Mouse (Mus musculus) myocyte (in vitro differentiated cells): Measurements from ENCODE around the gene Frem1.

ENCODE experiments used
- E2F4 ChIP-seq: IDR thresholded peaks from one replicate; pipeline ENCODE4 v1.6.1; 2011; ENCODE audit warnings: mild to moderate bottlenecking, control low read depth, moderate library complexity; ENCODE audit not compliant: insufficient read depth
- MAX ChIP-seq: IDR thresholded peaks from one replicate; pipeline ENCODE4 v1.6.1; 2011; ENCODE audit warnings: low read depth, mild to moderate bottlenecking, control low read depth
- MYOD1 ChIP-seq, 3 experiments: IDR thresholded peaks; one replicate each; pipeline ENCODE4 v1.6.1; 2011; ENCODE audit warnings: control low read depth in 2 of 3, low read depth in 2 of 3, mild to moderate bottlenecking in 2 of 3, moderate library complexity in 1 of 3; ENCODE audit not compliant: insufficient read length in 2 of 3, control insufficient read depth in 1 of 3
- MYOG ChIP-seq, 3 experiments: IDR thresholded peaks; one replicate each; pipeline ENCODE4 v1.6.1; 2011; ENCODE audit warnings: control low read depth in 2 of 3, low read depth in 2 of 3, mild to moderate bottlenecking in 2 of 3; ENCODE audit not compliant: insufficient read length in 2 of 3, control insufficient read depth in 1 of 3, insufficient read depth in 1 of 3
- POLR2A ChIP-seq: IDR thresholded peaks from one replicate; pipeline ENCODE4 v1.6.1; 2011; ENCODE audit warnings: low read depth, mild to moderate bottlenecking, control low read depth, moderate library complexity; ENCODE audit not compliant: insufficient read length
- POLR2AphosphoS2 ChIP-seq: IDR thresholded peaks from one replicate; pipeline ENCODE4 v1.6.1; 2011; ENCODE audit warnings: low read depth, control low read depth; ENCODE audit not compliant: insufficient read length
- TCF12 ChIP-seq: IDR thresholded peaks from one replicate; pipeline ENCODE4 v1.6.1; 2011; ENCODE audit warnings: mild to moderate bottlenecking, control low read depth; ENCODE audit not compliant: poor library complexity, insufficient read depth, severe bottlenecking
- USF1 ChIP-seq: IDR thresholded peaks from one replicate; pipeline ENCODE4 v1.6.1; 2011; ENCODE audit warnings: low read depth, mild to moderate bottlenecking, control low read depth, moderate library complexity

DNA sequence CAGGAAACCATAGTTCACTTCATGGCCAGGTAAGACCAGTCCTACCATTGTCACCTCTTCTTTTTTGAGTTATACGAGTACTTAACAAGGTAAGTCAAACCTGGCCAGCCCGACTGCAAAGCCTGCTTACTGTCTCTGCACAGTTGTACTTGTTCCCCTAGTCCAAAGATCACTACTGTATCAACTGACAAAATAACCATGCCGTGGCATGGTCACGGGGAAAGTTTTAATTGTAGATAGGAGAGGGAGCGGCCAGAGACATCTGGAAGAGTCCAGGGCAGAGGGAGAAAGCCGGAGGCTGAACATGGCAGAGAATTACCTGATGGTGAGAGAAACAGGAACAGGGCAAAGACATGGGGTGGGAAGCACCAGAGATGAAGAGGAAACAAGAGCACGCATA, 46.9 kb upstream of the Frem1 start:
- TF ChIP-seq MAX (no peak), E2F4 (no peak), POLR2AphosphoS2 (no peak), POLR2A (no peak), TCF12 (no peak), USF1 (no peak), MYOG (IDR thresholded peaks at IDR 0.05; ENCODE audit: control insufficient read depth in 1 of 3, insufficient read depth in 1 of 3, insufficient read length in 2 of 3, low read depth in 2 of 3) (no peak), MYOD1 (IDR thresholded peaks at IDR 0.05; ENCODE audit: control insufficient read depth in 1 of 3, insufficient read length in 2 of 3, low read depth in 2 of 3) (no peak)
